Mouse (Mus musculus): ENCODE results near the gene Aldh1b1. TPM values are rescaled to one million over a fixed set of nuclear protein-coding genes. Genes with fewer than 3 reads are reported as not detected.

Aldh1b1 gene
- polyA plus RNA-seq, 1 experiment from 2014 or later = 25.7 TPM

GRCm38 (mm10) chr4:45833461-45833860 lies 34.6 kb downstream of the Aldh1b1 start:
- 37% methylated on average over 5 of the region's 5 CpGs for WGBS
- Histone ChIP-seq H3K4me1 (peaks cover 30% of the 10 kb centered on the region), H3K4me2 (replicated peaks) (no peak overlapping the region), H3K9me3 (no peaks in the 10 kb centered on the region), H3K9ac (replicated peaks) (no peak overlapping the region), H3K27me3 (no peaks in the 10 kb centered on the region), H3K4me3 (no peak overlapping the region), H3K27ac (replicated peaks) (no peak overlapping the region), H3K36me3 (no peaks in the 10 kb centered on the region)
- no peak for ATAC-seq (replicated peaks)

- Histone ChIP-seq H3K9me3 (no peaks in the 10 kb centered on the region), H3K27me3 (no peaks in the 10 kb centered on the region; the same call in 1 of the 2 replicates), H3K9ac (replicated peaks) (no peak overlapping the region), H3K36me3 (no peaks in the 10 kb centered on the region), H3K4me2 (replicated peaks) (no peak overlapping the region), H3K27ac (replicated peaks) (no peak overlapping the region), H3K4me3 (no peak overlapping the region), H3K4me1 (peaks cover 4% of the 10 kb centered on the region; the same call in 1 of the 2 replicates)
- no peak for ATAC-seq (replicated peaks)
- WGBS = 41% methylated on average over 14 of the region's 14 CpGs
Measured at GRCm38 (mm10) chr4:45844355-45844754, 45.5 kb downstream of the Aldh1b1 start.

- 89% methylated on average over 2 of the region's 2 CpGs for WGBS
- ATAC-seq (replicated peaks) = no peak
- Histone ChIP-seq H3K36me3 (no peaks in the 10 kb centered on the region), H3K9ac (replicated peaks) (no peak overlapping the region), H3K9me3 (no peaks in the 10 kb centered on the region), H3K4me2 (replicated peaks) (no peak overlapping the region), H3K4me3 (no peak overlapping the region), H3K4me1 (peaks cover 4% of the 10 kb centered on the region; the same call in 1 of the 2 replicates), H3K27ac (replicated peaks) (no peak overlapping the region), H3K27me3 (no peaks in the 10 kb centered on the region; the same call in 1 of the 2 replicates)
Measured at GRCm38 (mm10) chr4:45846263-45846662, 47.4 kb downstream of the Aldh1b1 start.

- no peaks in the 10 kb centered on the region for H3K9me3 ChIP-seq
- H3K27me3 ChIP-seq = no peaks in the 10 kb centered on the region; the same call in 1 of the 2 replicates
- H3K27ac ChIP-seq (replicated peaks) = no peak within 1 kb of the TSS
- WGBS = 77% methylated on average over 10 of the region's 10 CpGs
- peaks cover 4% of the 10 kb centered on the region; the same call in 1 of the 2 replicates for H3K4me1 ChIP-seq
- no peak within 1 kb of the TSS for H3K4me2 ChIP-seq (replicated peaks)
- H3K36me3 ChIP-seq = no peaks in the 10 kb centered on the region
- no peak within 1 kb of the TSS for H3K4me3 ChIP-seq
- no peak for ATAC-seq (replicated peaks)
- no peak within 1 kb of the TSS for H3K9ac ChIP-seq (replicated peaks)
Measured at GRCm38 (mm10) chr4:45848109-45848824, 49.4 kb downstream of the Aldh1b1 start, which contains the start of gene Stra6l. Stra6l (plus strand) TSS chr4:45848664.

- WGBS = 45% methylated on average over 10 of the region's 10 CpGs
- no peak for ATAC-seq (replicated peaks)
Measured at GRCm38 (mm10) chr4:45848825-45849156, 50.0 kb downstream of the Aldh1b1 start.

GRCm38 (mm10) chr4:45849419-45849818 lies 50.6 kb downstream of the Aldh1b1 start:
- H3K27me3 ChIP-seq = no peaks in the 10 kb centered on the region; the same call in 1 of the 2 replicates
- no peaks in the 10 kb centered on the region for H3K9me3 ChIP-seq
- no peak overlapping the region for H3K9ac ChIP-seq (replicated peaks)
- H3K4me1 ChIP-seq = peaks cover 3% of the 10 kb centered on the region; the same call in 1 of the 2 replicates
- WGBS = 17% methylated on average over 1 of the region's 1 CpGs
- H3K4me2 ChIP-seq (replicated peaks) = no peak overlapping the region
- no peak for ATAC-seq (replicated peaks)
- no peak overlapping the region for H3K27ac ChIP-seq (replicated peaks)
- H3K4me3 ChIP-seq = no peak overlapping the region
- no peaks in the 10 kb centered on the region for H3K36me3 ChIP-seq

More at GRCm38 (mm10) chr4:45848825-45849156, 50.0 kb downstream of the Aldh1b1 start:
- peaks cover 4% of the 10 kb centered on the region; the same call in 1 of the 2 replicates for H3K4me1 ChIP-seq
- no peak overlapping the region for H3K27ac ChIP-seq (replicated peaks)
- no peak overlapping the region for H3K4me2 ChIP-seq (replicated peaks)
- no peaks in the 10 kb centered on the region for H3K36me3 ChIP-seq
- no peaks in the 10 kb centered on the region for H3K9me3 ChIP-seq
- no peak overlapping the region for H3K9ac ChIP-seq (replicated peaks)
- H3K27me3 ChIP-seq = no peaks in the 10 kb centered on the region; the same call in 1 of the 2 replicates
- no peak overlapping the region for H3K4me3 ChIP-seq

- no peaks in the 10 kb centered on the region for H3K9me3 ChIP-seq
- H3K36me3 ChIP-seq = no peaks in the 10 kb centered on the region
- H3K9ac ChIP-seq (replicated peaks) = no peak overlapping the region
- no peak overlapping the region for H3K4me3 ChIP-seq
- no peak for ATAC-seq (replicated peaks)
- peaks cover 2% of the 10 kb centered on the region; the same call in 1 of the 2 replicates for H3K4me1 ChIP-seq
- 54% methylated on average over 3 of the region's 3 CpGs for WGBS
- H3K27me3 ChIP-seq = peaks cover 4% of the 10 kb centered on the region; the same call in 1 of the 2 replicates
- no peak overlapping the region for H3K4me2 ChIP-seq (replicated peaks)
- H3K27ac ChIP-seq (replicated peaks) = no peak overlapping the region
Measured at GRCm38 (mm10) chr4:45851640-45852051, 52.8 kb downstream of the Aldh1b1 start.

- no peak for ATAC-seq (replicated peaks)
- Histone ChIP-seq H3K36me3 (no peaks in the 10 kb centered on the region), H3K9ac (replicated peaks) (no peak overlapping the region), H3K4me2 (replicated peaks) (no peak overlapping the region), H3K27ac (replicated peaks) (no peak overlapping the region), H3K9me3 (no peaks in the 10 kb centered on the region), H3K4me3 (no peak overlapping the region), H3K27me3 (0 out of 2 replicates have a peak, but pooled peaks cover 4% of the 10 kb centered on the region), H3K4me1 (peaks cover 2% of the 10 kb centered on the region; the same call in 1 of the 2 replicates)
- 79% methylated on average over 15 of the region's 15 CpGs for WGBS
Measured at GRCm38 (mm10) chr4:45853496-45854246, 54.8 kb downstream of the Aldh1b1 start.

Other genes with a start within 250 kb of the Aldh1b1 start
- gene Igfbpl1, start 27.9 kb downstream of the Aldh1b1 start, polyA plus RNA-seq (2015; fragmentation: Nextera tagmentation; extraction: Ambion mirVana) = 114 and 126 TPM in 2 replicates
- 1.5 and 1.6 TPM in 2 replicates for gene Stra6l, start 49.6 kb downstream of the Aldh1b1 start, polyA plus RNA-seq (2015; fragmentation: Nextera tagmentation; extraction: Ambion mirVana)
- gene Ccdc180, start 91.3 kb downstream of the Aldh1b1 start, polyA plus RNA-seq (2015; fragmentation: Nextera tagmentation; extraction: Ambion mirVana) = 0.27 and 0.59 TPM in 2 replicates
- 14.6 and 17.3 TPM in 2 replicates for gene Tdrd7, start 166.3 kb downstream of the Aldh1b1 start, polyA plus RNA-seq (2015; fragmentation: Nextera tagmentation; extraction: Ambion mirVana)
- gene Tmod1, start 239.9 kb downstream of the Aldh1b1 start, polyA plus RNA-seq (2015; fragmentation: Nextera tagmentation; extraction: Ambion mirVana) = 0.52 and 0.66 TPM in 2 replicates